Mouse (Mus musculus) right cerebral cortex, adult 18-20 months (tissue): ENCODE measurements around the gene Nt5c3b.

Experiments used
- DNase-seq: peaks from one replicate; pipeline ENCODE4 v3.0.0; 2022; ENCODE audit warnings: mixed read lengths

Gene Nt5c3b

DNA sequence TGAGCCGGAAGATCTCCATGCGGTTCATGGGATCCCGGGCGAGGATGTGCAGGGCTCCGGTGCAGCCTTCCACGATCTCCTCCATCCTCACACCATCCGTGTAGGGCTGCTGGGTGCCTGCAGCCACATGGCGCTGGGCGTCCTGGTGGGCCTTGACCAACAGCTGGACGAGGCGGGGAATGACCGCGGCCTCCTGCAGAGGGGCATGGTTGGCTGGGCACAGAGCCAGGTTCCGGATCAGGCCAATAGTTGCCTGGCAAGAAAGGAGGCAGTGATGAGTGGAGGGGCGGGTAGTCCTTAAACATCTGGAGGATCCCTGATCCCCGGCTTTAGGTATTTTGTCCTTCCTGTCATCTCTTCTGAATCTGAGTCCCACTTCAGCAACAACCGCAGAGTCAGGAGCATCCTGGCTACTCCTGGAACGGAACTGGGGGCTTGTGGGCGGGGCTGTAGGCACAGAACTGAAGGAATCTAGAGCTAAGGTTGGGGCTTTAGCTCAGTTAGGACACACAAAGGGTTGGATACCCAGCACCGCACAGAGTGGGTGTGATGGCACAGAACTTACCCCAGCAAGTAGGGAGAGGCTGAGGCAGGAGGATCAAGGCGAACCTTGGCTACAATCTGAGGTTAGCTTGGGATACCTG lies 64.7 kb downstream of the Nt5c3b start:
- no peak for DNase-seq

- no peak for DNase-seq
Observed at GRCm38 (mm10) chr11:100376005-100376404, 65.6 kb downstream of the Nt5c3b start.

GRCm38 (mm10) chr11:100375127-100375526 lies 66.5 kb downstream of the Nt5c3b start:
- no peak for DNase-seq
